Mouse (Mus musculus) megakaryocyte, embryonic 14.5 days (primary cell): ENCODE results near the gene Stx8.

Source experiments
- FLI1 ChIP-seq: IDR thresholded peaks from 2 replicates; pipeline ENCODE4 v1.6.1; 2012; ENCODE audit warnings: low read length, inconsistent platforms, mixed read lengths
- GATA1 ChIP-seq: IDR thresholded peaks from 3 replicates; pipeline ENCODE4 v1.6.1; 2012; ENCODE audit warnings: mixed read lengths, low read length, inconsistent platforms, borderline replicate concordance

- TF ChIP-seq GATA1 (no peak), FLI1 (no peak)
Observed at GRCm38 (mm10) chr11:68253531-68253930, 287.5 kb downstream of the Stx8 start.
